Mouse (Mus musculus) heart, embryonic 10.5 days (tissue): ENCODE results near the gene Tnks1bp1. TPM values are rescaled to one million over a fixed set of nuclear protein-coding genes. Genes with fewer than 3 reads are reported as not detected.

Experiments used
- DNase-seq: peaks from one replicate; pipeline ENCODE4 v3.0.0-alpha.2; 2017; ENCODE audit warnings: low spot score
- H3K27ac ChIP-seq: fragments of 300-500 bp; sonication (generic); 2 replicates; pipeline ENCODE4 v1.5.1; 2016; ENCODE audit warnings: mild to moderate bottlenecking
- H3K27me3 ChIP-seq: fragments of 300-500 bp; sonication (generic); 2 replicates; pipeline ENCODE4 v1.6.1; 2016; ENCODE audit warnings: mild to moderate bottlenecking; ENCODE audit not compliant: poor library complexity, insufficient read depth, severe bottlenecking
- H3K36me3 ChIP-seq: fragments of 300-500 bp; sonication (generic); 2 replicates; pipeline ENCODE4 v1.6.1; 2016; ENCODE audit warnings: mild to moderate bottlenecking, moderate library complexity
- H3K4me1 ChIP-seq: fragments of 300-500 bp; sonication (generic); 2 replicates; pipeline ENCODE4 v1.6.1; 2016; ENCODE audit warnings: mild to moderate bottlenecking
- H3K4me3 ChIP-seq: fragments of 300-500 bp; sonication (generic); 2 replicates; pipeline ENCODE4 v1.5.1; 2016; ENCODE audit warnings: mild to moderate bottlenecking, moderate library complexity
- H3K9me3 ChIP-seq: fragments of 300-500 bp; sonication (generic); 2 replicates; pipeline ENCODE4 v1.6.1; 2016; ENCODE audit warnings: mild to moderate bottlenecking, moderate library complexity
- WGBS: fragments of 180-500 bp; shearing (Covaris S2); methylation state at CpG from one replicate; pipeline ENCODE4 v1.1.7; 2016; 5-methylcytosine and 5-hydroxymethylcytosine counted together
- polyA plus RNA-seq: library from polyadenylated mRNA; unstranded; fragments of >200 nt; fragmentation: Nextera tagmentation; extraction: Ambion mirVana; gene quantifications from 2 replicates; pipeline ENCODE4 v1.2.1, GENCODE M21; 2016

Gene Tnks1bp1
- polyA plus RNA-seq, 1 experiment from 2014 or later, result 25.9 TPM

GRCm38 (mm10) chr2:85068626-85069025, 20.8 kb downstream of the Tnks1bp1 start:
- peaks cover 8% of the 10 kb centered on the region for H3K4me1 ChIP-seq
- H3K4me3 ChIP-seq, result no peak overlapping the region
- no peak overlapping the region for H3K27ac ChIP-seq
- WGBS, result 86% methylated on average over 2 of the region's 2 CpGs
- DNase-seq, result no peak
- H3K36me3 ChIP-seq, result peaks cover 69% of the 10 kb centered on the region
- no peaks in the 10 kb centered on the region for H3K9me3 ChIP-seq
- H3K27me3 ChIP-seq, result no peaks in the 10 kb centered on the region

GRCm38 (mm10) chr2:85070086-85070485, 22.3 kb downstream of the Tnks1bp1 start:
- no peaks in the 10 kb centered on the region for H3K9me3 ChIP-seq
- H3K4me1 ChIP-seq, result peaks cover 7% of the 10 kb centered on the region
- no peak overlapping the region for H3K27ac ChIP-seq
- peaks cover 60% of the 10 kb centered on the region for H3K36me3 ChIP-seq
- no peak for DNase-seq
- WGBS, result 70% methylated on average over 15 of the region's 15 CpGs
- no peak overlapping the region for H3K4me3 ChIP-seq
- H3K27me3 ChIP-seq, result no peaks in the 10 kb centered on the region

GRCm38 (mm10) chr2:85071921-85072320, 24.1 kb downstream of the Tnks1bp1 start:
- Histone ChIP-seq H3K4me3 (no peak overlapping the region), H3K27me3 (no peaks in the 10 kb centered on the region), H3K36me3 (peaks cover 46% of the 10 kb centered on the region), H3K27ac (no peak overlapping the region), H3K9me3 (no peaks in the 10 kb centered on the region), H3K4me1 (peaks cover 4% of the 10 kb centered on the region; the same call in 1 of the 2 replicates)
- WGBS, result 88% methylated on average over 5 of the region's 5 CpGs
- DNase-seq, result no peak

GRCm38 (mm10) chr2:85073751-85074150, 25.9 kb downstream of the Tnks1bp1 start:
- no peak overlapping the region for H3K27ac ChIP-seq
- H3K4me3 ChIP-seq, result no peak overlapping the region
- H3K9me3 ChIP-seq, result no peaks in the 10 kb centered on the region
- peaks cover 40% of the 10 kb centered on the region for H3K36me3 ChIP-seq
- WGBS, result 62% methylated on average over 5 of the region's 5 CpGs
- H3K4me1 ChIP-seq, result peaks cover 4% of the 10 kb centered on the region; the same call in 1 of the 2 replicates
- DNase-seq, result no peak
- no peaks in the 10 kb centered on the region for H3K27me3 ChIP-seq

GRCm38 (mm10) chr2:85088716-85089646, 41.2 kb downstream of the Tnks1bp1 start:
- WGBS, result 63% methylated on average over 11 of the region's 11 CpGs
- no peak for DNase-seq
- no peak overlapping the region for H3K4me3 ChIP-seq
- no peaks in the 10 kb centered on the region for H3K36me3 ChIP-seq
- no peaks in the 10 kb centered on the region for H3K27me3 ChIP-seq
- 0 out of 2 replicates have a peak overlapping the region, but pooled peaks have one; percentile 6 for H3K27ac ChIP-seq
- peaks cover 5% of the 10 kb centered on the region; the same call in 1 of the 2 replicates for H3K4me1 ChIP-seq
- no peaks in the 10 kb centered on the region for H3K9me3 ChIP-seq

GRCm38 (mm10) chr2:85091325-85091724, 43.5 kb downstream of the Tnks1bp1 start:
- Histone ChIP-seq H3K27me3 (no peaks in the 10 kb centered on the region), H3K27ac (no peak overlapping the region), H3K9me3 (no peaks in the 10 kb centered on the region), H3K36me3 (no peaks in the 10 kb centered on the region), H3K4me3 (no peak overlapping the region), H3K4me1 (peaks cover 12% of the 10 kb centered on the region)
- WGBS, result 89% methylated on average over 4 of the region's 4 CpGs
- DNase-seq, result no peak

- Histone ChIP-seq H3K27me3 (no peaks in the 10 kb centered on the region), H3K27ac (no peak overlapping the region), H3K4me1 (peaks cover 12% of the 10 kb centered on the region), H3K36me3 (no peaks in the 10 kb centered on the region), H3K9me3 (no peaks in the 10 kb centered on the region), H3K4me3 (no peak overlapping the region)
- DNase-seq, result no peak
- WGBS, result 95% methylated on average over 1 of the region's 1 CpGs
Observed at GRCm38 (mm10) chr2:85093376-85093775, 45.6 kb downstream of the Tnks1bp1 start.

- no peaks in the 10 kb centered on the region for H3K9me3 ChIP-seq
- no peaks in the 10 kb centered on the region for H3K36me3 ChIP-seq
- H3K27me3 ChIP-seq, result no peaks in the 10 kb centered on the region
- DNase-seq, result no peak
- peaks cover 11% of the 10 kb centered on the region for H3K4me1 ChIP-seq
- WGBS, result 63% methylated on average over 5 of the region's 5 CpGs
- peak overlapping the region; percentile 3; the same call in 1 of the 2 replicates for H3K27ac ChIP-seq
- no peak overlapping the region for H3K4me3 ChIP-seq
Observed at GRCm38 (mm10) chr2:85095906-85096305, 48.1 kb downstream of the Tnks1bp1 start.

GRCm38 (mm10) chr2:85098014-85098413, 50.2 kb downstream of the Tnks1bp1 start:
- no peak overlapping the region for H3K4me3 ChIP-seq
- no peaks in the 10 kb centered on the region for H3K36me3 ChIP-seq
- no peak overlapping the region for H3K27ac ChIP-seq
- H3K9me3 ChIP-seq, result no peaks in the 10 kb centered on the region
- no peak for DNase-seq
- H3K4me1 ChIP-seq, result peaks cover 11% of the 10 kb centered on the region
- H3K27me3 ChIP-seq, result no peaks in the 10 kb centered on the region
- 80% methylated on average over 2 of the region's 2 CpGs for WGBS

GRCm38 (mm10) chr2:85098824-85099511, 51.1 kb downstream of the Tnks1bp1 start:
- peak; percentile 86 for DNase-seq
- Histone ChIP-seq H3K4me1 (peaks cover 11% of the 10 kb centered on the region), H3K27me3 (no peaks in the 10 kb centered on the region), H3K9me3 (no peaks in the 10 kb centered on the region), H3K36me3 (no peaks in the 10 kb centered on the region), H3K4me3 (no peak overlapping the region), H3K27ac (peak overlapping the region; percentile 70)
- 48% methylated on average over 7 of the region's 7 CpGs for WGBS

- WGBS, result 78% methylated on average over 8 of the region's 8 CpGs
- DNase-seq, result no peak
- H3K9me3 ChIP-seq, result no peaks in the 10 kb centered on the region
Observed at GRCm38 (mm10) chr2:85103201-85103600, 55.4 kb downstream of the Tnks1bp1 start.

GRCm38 (mm10) chr2:85105426-85106013, 57.7 kb downstream of the Tnks1bp1 start:
- 64% methylated on average over 11 of the region's 11 CpGs for WGBS
- Histone ChIP-seq H3K27me3 (no peaks in the 10 kb centered on the region), H3K9me3 (no peaks in the 10 kb centered on the region), H3K4me1 (peaks cover 11% of the 10 kb centered on the region), H3K27ac (no peak overlapping the region), H3K36me3 (no peaks in the 10 kb centered on the region), H3K4me3 (no peak overlapping the region)
- no peak for DNase-seq

More at GRCm38 (mm10) chr2:85103201-85103600, 55.4 kb downstream of the Tnks1bp1 start:
- H3K27me3 ChIP-seq, result no peaks in the 10 kb centered on the region
- H3K4me1 ChIP-seq, result peaks cover 16% of the 10 kb centered on the region
- H3K4me3 ChIP-seq, result no peak overlapping the region
- no peak overlapping the region for H3K27ac ChIP-seq
- no peaks in the 10 kb centered on the region for H3K36me3 ChIP-seq
